Mouse (Mus musculus): ENCODE measurements around the gene Ccdc157.

DNA sequence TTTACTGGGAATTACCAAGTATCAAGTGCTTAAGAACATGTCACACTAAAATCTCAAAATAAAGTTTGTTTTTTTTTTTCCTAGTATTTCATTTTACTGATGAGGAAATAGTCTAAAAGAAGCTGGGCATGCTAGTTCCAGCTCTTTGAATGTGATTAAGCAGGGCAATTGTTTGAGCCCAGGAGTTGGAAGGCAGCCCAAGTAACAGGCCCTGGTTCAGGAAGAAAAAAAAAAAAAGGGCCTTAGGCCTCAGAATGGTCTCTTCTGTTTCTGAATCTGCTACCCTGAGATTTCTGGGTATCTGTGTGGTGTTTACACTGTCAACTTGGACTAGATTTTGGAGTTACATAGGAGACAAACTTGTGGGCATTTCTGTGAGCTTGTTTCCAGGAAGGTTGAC, 23.4 kb upstream of the Ccdc157 start:
- TF ChIP-seq POLR2A (IDR thresholded peaks at IDR 0.05; ENCODE audit: extremely low read depth, insufficient read depth, low read length) (no peak), CTCF (IDR thresholded peaks at IDR 0.05; ENCODE audit: extremely low read depth, insufficient read depth, low read length) (no peak)

Data from cortical plate, adult 2 months (tissue).